Mouse (Mus musculus): Measurements from ENCODE around the gene Spcs2.

Spcs2 gene

DNA sequence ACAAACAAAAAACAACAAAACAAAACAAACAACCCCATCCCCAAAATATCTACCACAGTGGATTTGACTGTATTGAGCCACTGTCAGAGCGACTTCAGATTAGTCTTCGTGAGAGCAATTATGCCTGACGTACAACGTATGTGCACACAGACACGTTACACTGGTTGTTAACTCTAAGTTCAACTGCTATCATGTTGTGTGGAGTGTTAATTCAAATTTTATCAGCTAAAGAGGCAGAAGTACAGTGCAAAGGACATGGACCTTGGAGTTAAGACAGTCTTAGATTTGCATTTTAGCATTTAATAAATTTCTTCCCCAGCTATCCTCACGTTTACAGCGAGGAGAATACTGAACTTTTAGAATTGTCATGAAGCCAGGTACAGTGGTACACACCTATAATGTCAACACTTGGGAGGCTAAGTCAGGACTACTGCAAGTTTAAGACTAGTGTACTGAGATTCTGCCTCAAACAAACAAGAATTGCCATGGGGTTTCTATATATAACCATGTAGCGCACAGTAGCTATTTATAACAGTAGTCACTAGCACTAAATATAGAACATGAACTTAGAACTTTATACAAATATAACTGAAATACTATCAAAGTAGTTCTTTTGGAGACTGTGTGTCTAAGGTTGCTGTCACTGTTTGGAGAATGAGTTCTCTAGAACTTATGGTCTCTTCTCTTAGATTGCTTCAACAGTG lies 17.6 kb downstream of the Spcs2 start:
- TF ChIP-seq GATA4 (IDR thresholded peaks at IDR 0.05; ENCODE audit: insufficient replicate concordance, low read length): no peak

DNA sequence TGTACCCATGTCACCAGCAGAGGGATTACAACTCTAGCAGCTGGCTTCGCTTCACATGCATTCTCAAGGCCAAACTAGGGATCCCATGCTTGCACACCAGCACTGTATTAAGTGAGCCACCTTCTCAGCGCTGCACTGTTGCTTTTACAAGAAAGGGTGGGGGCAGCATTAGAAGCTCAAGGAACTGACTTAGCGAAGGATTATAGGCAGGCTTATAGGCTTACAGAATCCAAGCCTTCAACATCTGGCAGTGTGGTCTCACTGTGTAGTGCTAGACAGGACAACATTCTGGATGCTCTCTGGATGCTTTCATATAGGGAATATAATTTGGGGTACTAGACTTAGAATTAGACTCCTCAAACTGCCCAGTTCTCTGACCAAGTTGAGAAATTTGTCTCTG lies 25.0 kb downstream of the Spcs2 start:
- no peak for TF ChIP-seq GATA4 (IDR thresholded peaks at IDR 0.05; ENCODE audit: insufficient replicate concordance, low read length)

DNA sequence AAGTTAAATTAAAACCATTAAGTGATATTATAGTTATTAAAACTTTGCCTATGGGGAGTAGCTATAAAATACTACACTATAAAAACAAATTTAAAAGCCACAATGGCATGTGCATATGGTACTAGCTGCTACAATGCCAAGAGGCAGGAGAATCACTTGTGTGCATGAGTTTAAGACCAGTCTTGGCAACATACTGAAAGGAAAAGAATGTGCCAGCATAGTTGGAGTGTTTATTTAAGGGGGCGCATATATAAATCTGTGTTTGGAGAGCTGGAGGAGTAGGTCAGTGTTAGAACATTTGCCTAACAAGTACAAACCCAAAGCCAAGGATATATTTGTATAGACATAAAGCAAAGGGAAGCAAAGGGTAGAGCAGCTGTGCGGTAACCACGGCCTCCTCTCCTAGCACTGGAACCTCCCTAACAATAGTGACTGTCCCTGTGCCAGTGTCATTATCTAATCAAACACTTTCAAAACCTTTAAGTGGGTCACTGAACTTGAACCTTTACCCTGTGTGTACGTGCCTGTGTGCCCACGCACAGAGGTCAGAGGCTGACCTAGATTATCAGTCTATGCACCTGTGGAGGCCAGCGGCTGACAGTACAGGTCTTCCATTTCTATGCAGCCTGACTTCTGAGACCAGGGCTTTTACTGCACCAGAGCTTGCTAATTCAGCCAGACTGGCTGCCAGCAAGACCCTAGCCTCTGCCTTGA lies 25.7 kb downstream of the Spcs2 start:
- no peak for TF ChIP-seq GATA4 (IDR thresholded peaks at IDR 0.05; ENCODE audit: insufficient replicate concordance, low read length)

DNA sequence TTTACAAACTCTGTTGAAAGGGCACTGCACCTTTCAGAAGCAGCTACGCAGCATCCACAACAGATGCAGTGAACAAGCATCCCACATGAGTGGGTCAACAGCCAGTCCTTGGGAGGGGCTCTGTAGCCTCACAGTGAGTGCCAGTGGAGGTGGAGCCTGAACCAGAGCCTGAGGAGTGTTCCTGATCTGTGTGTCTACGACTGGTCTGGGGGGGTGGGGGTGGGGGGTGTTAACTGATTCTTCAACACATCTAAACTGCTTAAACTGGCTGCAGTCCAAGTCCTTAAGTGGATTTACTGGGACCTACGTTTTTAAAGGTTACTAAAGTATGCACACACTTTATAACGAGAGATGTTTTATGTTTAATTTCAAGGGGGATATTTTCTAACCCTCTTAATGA lies 26.5 kb downstream of the Spcs2 start:
- no peak for TF ChIP-seq GATA4 (IDR thresholded peaks at IDR 0.05; ENCODE audit: insufficient replicate concordance, low read length)

DNA sequence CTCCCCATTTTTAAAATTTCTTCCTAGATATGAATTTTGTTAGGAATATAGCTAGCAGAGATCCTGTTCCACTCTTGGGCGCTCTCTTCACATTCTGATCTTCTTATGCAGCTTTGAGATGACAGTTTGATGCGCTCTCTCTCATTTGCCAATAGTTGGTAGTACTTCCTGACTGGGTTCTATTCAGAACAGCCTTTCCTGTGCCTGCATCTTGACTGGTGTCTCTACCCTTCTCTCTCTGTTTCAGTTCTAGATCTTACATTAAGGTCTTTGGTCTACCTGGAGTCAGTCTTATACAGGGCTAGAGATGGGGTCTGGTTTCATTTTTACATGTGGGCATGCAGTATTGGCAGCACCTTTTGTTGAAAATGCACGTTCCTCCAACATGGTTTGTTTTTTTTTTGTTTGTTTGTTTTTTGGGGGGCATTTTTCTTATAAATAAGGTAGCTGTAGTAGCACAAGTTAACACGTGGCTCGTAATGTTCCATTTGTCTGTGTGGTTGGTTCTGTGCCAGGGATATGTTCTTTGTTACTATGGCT lies 28.9 kb downstream of the Spcs2 start:
- TF ChIP-seq GATA4 (IDR thresholded peaks at IDR 0.05; ENCODE audit: insufficient replicate concordance, low read length): no peak

DNA sequence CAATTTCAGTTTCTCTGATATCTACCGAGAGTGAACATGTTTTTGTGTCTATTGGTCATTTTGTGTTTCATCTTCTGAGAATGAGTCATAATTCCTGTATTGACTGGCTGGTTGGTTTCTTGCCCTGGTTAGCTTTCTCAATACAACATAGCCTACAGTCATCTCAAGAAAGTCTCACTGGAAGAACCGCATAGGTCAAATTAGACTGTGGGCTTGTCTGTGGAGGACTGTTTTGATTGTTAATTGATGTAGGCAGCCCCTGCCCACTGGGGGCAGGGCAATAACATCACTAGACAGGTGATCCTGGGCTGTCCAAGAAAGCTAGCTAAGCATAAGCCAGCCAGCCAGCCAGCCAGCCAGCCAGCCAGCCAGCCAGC lies 29.4 kb downstream of the Spcs2 start:
- TF ChIP-seq GATA4 (IDR thresholded peaks at IDR 0.05; ENCODE audit: insufficient replicate concordance, low read length): no peak

DNA sequence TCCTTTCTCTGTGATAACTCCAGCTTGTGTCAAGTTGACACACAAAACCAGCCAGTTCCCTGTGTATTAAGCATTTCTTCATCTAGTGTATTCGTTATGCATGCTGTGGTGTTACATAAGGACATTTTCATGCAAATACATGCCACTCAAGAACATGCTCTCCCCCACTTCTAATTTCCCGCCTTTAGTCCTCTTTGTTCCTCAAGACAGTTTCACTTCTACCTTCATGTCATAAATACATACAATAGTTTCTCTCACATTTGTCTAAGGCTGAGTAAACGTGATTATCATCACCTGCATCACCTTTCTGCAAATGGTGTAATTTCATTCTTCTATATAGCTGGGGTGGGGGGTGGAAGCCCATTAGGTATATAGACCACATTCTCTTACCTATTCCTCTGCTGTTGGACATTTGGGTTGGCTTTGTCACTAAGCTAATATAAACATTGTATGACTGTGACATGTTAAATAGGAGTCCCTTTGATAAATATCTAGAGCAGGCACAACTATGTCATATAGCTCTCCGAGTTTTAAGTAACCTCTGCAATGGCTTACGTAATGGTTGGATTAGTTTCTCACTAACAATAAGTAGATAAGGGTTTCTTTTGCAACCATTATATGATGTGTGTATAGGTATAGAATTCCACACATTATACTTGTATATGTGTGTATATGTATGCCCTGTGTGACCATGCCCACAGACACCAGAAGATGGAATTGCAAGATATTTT lies 30.0 kb downstream of the Spcs2 start:
- TF ChIP-seq GATA4 (IDR thresholded peaks at IDR 0.05; ENCODE audit: insufficient replicate concordance, low read length): no peak

DNA sequence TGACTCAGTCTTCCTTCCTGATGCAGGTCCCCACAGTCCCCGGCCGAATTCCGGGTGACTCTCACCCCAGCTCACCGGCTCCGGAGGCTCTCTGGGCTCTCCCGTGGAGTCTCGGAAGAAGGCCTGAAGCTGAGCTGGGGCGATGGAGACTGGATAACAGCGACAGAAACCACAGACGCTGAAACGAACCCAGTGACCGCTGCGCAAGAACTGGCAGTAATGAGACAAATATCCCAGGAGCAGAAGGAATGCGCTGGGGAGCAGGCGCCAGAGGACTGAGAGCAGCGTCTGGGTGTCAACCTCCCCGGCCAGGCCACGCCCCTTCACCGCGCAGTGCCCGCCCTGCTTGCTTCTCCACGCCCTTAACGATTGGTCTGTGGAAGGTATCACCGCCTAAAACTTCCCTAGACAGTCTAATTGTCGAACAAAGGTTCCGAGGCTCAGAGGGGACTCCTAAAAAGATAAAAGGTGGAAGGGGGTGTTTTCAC lies 35.1 kb downstream of the Spcs2 start, which contains the start of gene Neu3:
Gene Neu3 (minus strand): TSS at position 335 of the 488 bp plus-strand sequence.
- no peak; the same call in 1 of the 2 replicates for TF ChIP-seq GATA4 (IDR thresholded peaks at IDR 0.05; ENCODE audit: insufficient replicate concordance, low read length)

DNA sequence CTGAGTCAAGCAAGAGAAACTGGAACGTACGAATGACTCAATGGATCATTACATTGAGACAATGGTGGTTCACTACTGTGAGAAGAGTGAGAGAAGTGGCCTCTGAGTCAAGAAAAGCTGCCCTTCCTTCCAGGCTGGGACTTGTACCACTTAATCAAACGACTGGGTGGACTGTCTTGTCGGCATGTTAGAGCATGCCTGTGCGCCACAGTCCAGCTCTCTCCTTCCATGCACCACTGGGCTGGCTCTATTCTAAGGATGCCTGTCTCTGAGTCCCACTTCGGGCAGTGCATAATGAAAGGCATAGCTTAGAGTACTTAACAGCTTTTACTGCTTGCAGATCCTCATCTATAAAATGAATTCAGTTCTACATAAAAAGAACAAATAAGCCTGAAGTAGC lies 37.2 kb downstream of the Spcs2 start:
- no peak for TF ChIP-seq GATA4 (IDR thresholded peaks at IDR 0.05; ENCODE audit: insufficient replicate concordance, low read length)

DNA sequence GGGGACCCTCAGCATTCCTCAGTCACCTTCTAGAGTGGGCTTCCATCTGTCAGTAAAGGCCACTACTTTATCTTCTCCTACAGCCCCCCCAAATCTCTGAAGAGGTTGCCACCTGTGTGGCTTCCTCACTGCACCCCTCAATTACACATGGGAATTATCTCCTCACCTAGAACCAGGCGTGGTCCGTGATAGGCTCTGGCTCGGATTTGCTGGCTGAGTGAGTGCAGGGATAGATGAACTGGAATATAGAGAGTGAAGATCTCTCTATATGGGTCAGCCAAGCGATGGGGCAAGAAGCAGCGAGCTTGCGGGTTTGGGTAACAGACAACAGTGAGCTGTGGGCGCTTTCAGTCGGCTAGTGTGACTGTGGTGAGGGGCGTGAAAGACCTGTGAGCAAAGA lies 37.8 kb downstream of the Spcs2 start:
- no peak for TF ChIP-seq GATA4 (IDR thresholded peaks at IDR 0.05; ENCODE audit: insufficient replicate concordance, low read length)

DNA sequence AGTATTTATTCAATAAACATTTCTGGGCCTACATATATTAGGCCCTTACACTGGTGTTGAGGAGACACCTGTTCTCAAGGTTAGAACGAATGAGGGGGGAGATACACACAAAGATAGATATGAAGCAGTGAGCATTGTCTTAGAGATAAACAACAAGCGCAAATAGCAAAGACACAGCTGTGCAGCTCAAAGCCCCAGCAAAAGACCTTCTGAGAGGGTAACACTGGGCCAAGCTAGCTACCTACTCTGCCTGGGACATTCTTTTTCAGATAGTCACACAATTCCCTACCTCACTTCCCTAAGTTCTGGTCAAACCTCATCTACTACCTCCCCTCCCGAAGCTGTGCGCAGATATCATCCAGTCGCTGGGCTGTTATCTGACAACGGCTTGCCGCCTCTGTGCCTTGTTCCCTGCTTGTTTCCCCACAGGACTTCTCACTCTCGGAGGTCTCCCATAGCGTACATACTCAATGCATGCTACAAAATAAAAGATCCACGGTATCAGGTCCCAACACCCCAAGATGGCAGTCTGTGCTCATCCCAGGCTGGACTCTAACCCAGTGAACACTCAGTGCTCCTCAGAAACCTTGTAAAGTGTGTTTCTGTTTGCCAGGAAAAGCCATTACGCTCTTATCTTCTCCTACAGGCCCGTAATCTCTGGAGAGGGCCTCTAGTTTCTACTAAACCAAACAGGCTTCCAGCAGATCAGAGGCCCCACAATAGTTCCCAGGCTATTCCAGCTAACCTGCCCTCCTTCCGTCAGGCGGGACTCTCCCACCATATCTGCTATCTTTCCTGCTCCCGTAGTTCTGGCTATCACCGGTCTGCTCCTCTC lies 38.4 kb downstream of the Spcs2 start:
- TF ChIP-seq GATA4 (IDR thresholded peaks at IDR 0.05; ENCODE audit: insufficient replicate concordance, low read length): peak; percentile 60; the same call in 1 of the 2 replicates

DNA sequence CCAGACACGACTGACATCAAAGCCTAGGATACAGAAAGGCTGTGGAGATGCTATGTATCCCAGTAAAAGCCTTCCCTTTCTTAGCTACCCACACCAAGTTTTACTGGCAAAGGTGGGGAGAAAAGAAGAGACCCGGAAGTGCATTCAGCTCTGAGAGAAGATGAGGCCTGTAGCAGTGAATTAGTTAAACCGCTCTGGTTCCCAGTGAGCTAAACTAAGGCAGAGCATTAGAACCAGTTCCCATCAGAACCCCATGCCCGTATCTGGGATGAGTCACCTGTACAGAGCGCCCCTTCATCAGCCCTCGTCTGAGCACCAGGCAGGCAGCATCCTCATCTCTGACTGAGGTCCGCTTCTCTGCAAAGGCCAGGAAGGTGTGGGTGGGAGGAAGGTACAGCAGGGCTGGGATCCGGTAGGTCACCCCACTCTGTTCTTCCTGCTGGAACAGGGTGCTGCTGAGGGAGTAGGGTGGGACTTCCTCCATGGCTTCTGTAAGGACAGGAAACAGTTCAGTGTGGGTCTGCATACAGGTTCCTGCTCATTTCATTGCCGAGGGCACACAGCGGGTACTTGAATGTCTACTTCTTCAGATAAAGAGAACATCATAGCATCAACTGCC lies 40.1 kb downstream of the Spcs2 start:
- TF ChIP-seq GATA4 (IDR thresholded peaks at IDR 0.05; ENCODE audit: insufficient replicate concordance, low read length): no peak

DNA sequence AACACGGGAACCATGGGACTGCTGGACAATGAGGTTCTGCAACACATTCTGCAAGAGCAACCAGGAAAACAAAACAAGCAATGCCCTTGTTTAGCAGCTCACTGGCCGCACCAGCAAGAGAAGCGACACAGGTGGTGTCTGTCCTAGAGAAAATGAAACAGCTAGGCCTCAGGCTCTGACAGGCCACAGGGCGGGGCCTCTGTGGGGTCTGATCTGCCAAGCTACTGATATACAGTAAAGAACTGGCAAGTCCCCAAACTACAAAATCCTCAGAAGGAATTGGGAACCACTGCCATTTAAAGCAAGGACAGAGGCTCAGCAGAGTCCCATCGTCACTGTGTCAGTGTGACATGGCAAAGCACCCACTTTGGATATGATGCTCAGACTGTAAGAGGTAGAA lies 40.8 kb downstream of the Spcs2 start:
- TF ChIP-seq GATA4 (IDR thresholded peaks at IDR 0.05; ENCODE audit: insufficient replicate concordance, low read length): no peak

DNA sequence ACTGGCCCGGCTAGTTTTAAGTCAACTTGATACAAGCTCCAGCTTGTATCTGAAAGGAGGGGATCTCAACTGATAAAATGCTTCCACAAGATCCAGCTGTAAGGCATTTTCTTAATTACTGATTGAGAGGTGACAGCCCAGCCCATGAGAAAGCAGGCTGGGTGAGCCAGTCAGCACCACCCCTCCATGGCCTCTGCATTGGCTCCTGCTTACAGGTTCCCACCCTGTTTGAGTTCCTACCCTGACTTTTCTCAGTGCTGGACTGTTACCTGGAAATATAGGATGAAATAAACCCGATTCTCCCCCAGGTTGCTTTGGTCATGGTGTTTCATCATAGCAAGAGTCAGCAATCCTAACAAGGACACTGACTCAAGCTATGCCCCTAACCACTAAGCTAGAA lies 41.3 kb downstream of the Spcs2 start:
- TF ChIP-seq GATA4 (IDR thresholded peaks at IDR 0.05; ENCODE audit: insufficient replicate concordance, low read length): no peak
